Mouse (Mus musculus) ES-CJ7 (cell line): ENCODE data around the gene Smim24.

Experiments
- DNase-seq: peaks from one replicate; pipeline ENCODE4 v3.0.0; 2011; ENCODE audit warnings: low read depth, low spot score

Gene Smim24

DNA sequence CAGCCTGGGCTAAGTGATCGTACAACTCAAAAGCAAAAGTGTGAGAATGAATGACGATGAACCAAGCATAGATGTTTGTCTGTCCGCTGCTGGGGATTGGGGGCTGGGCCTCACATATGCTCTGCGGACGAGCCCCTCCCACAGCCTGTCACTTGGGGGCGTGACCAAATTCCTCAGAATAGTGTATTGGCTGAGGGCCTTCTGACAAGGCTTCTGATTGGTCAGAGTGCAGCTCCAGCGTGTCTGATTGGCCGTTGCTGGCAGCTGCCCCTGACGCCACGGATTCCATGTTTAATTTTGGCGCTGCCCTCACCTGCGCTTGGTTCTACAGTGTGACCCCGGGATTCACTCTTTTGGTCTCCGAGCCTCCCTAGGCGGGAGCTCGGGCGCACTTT lies 40.0 kb downstream of the Smim24 start:
- DNase-seq = peak; percentile 94

- DNase-seq = no peak
Observed at GRCm38 (mm10) chr10:81433541-81434289, 40.9 kb downstream of the Smim24 start.

- DNase-seq = no peak
Observed at GRCm38 (mm10) chr10:81434361-81435263, 41.8 kb downstream of the Smim24 start.

GRCm38 (mm10) chr10:81435436-81435835 lies 42.6 kb downstream of the Smim24 start:
- DNase-seq = no peak

DNA sequence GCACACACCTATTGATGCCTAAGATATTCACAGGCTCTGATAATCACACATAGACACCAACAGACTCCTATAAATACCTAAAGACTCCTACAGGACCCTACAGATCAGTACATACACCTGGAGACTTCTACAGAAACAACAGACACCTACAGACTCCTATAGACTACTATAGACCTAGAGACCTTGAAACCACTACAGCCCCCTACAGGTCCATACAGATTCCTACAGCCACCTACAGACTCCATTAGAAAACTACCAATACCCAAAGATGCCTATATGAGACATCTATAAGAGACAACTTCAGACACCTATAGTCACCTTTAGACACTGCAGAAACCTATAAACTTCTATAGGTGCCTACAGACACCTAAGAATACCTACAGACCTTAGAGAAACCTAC lies 48.2 kb downstream of the Smim24 start:
- DNase-seq = no peak
